Mouse (Mus musculus): ENCODE results near the gene Tpcn1. TPM values are rescaled to one million over a fixed set of nuclear protein-coding genes. Genes with fewer than 3 reads are reported as not detected.
A peak's percentile ranks its signal among the peaks of the same experiment; 100 is the strongest.

The Tpcn1 gene
- polyA plus RNA-seq, 1 experiment from 2014 or later, result 17.2 TPM

- Histone ChIP-seq H3K4me1 (replicated peaks) (no peaks in the 10 kb centered on the region), H3K27me3 (no peaks in the 10 kb centered on the region), H3K27ac (no peak overlapping the region), H3K9ac (replicated peaks) (no peak overlapping the region), H3K36me3 (no peaks in the 10 kb centered on the region; the same call in 1 of the 2 replicates), H3K9me3 (no peaks in the 10 kb centered on the region), H3K4me2 (no peak overlapping the region), H3K4me3 (replicated peaks) (no peak overlapping the region)
- ATAC-seq (ENCODE audit: insufficient number of reproducible peaks, insufficient read depth, low FRiP score, low TSS enrichment, low read depth), result no peak
- WGBS, result 32% methylated on average over 5 of the region's 5 CpGs
These were observed 62.7 kb downstream of the Tpcn1 start for GRCm38 (mm10) chr5:120525737-120526136.

GRCm38 (mm10) chr5:120524736-120525135 is 63.7 kb downstream of the Tpcn1 start:
- H3K4me2 ChIP-seq, result no peak overlapping the region
- WGBS, result 98% methylated on average over 2 of the region's 2 CpGs
- H3K9ac ChIP-seq (replicated peaks), result no peak overlapping the region
- H3K4me1 ChIP-seq (replicated peaks), result no peaks in the 10 kb centered on the region
- H3K9me3 ChIP-seq, result no peaks in the 10 kb centered on the region
- H3K4me3 ChIP-seq (replicated peaks), result no peak overlapping the region
- ATAC-seq (ENCODE audit: insufficient number of reproducible peaks, insufficient read depth, low FRiP score, low TSS enrichment, low read depth), result no peak
- H3K36me3 ChIP-seq, result no peaks in the 10 kb centered on the region; the same call in 1 of the 2 replicates
- no peak overlapping the region for H3K27ac ChIP-seq
- no peaks in the 10 kb centered on the region for H3K27me3 ChIP-seq

- Histone ChIP-seq H3K4me3 (replicated peaks) (no peak overlapping the region), H3K9ac (replicated peaks) (no peak overlapping the region), H3K4me2 (no peak overlapping the region), H3K36me3 (no peaks in the 10 kb centered on the region; the same call in 1 of the 2 replicates), H3K9me3 (no peaks in the 10 kb centered on the region), H3K4me1 (replicated peaks) (no peaks in the 10 kb centered on the region), H3K27me3 (no peaks in the 10 kb centered on the region), H3K27ac (no peak overlapping the region)
- 82% methylated on average over 3 of the region's 3 CpGs for WGBS
- ATAC-seq (ENCODE audit: insufficient number of reproducible peaks, insufficient read depth, low FRiP score, low TSS enrichment, low read depth), result no peak
These were observed 65.8 kb downstream of the Tpcn1 start for GRCm38 (mm10) chr5:120522649-120523048.

- no peak overlapping the region for H3K4me2 ChIP-seq
- ATAC-seq (ENCODE audit: insufficient number of reproducible peaks, insufficient read depth, low FRiP score, low TSS enrichment, low read depth), result no peak
- H3K4me3 ChIP-seq (replicated peaks), result no peak overlapping the region
- 62% methylated on average over 9 of the region's 9 CpGs for WGBS
- 0 out of 2 replicates have a peak overlapping the region, but pooled peaks have one; percentile 29 for H3K27ac ChIP-seq
- peaks cover 30% of the 10 kb centered on the region for H3K4me1 ChIP-seq (replicated peaks)
- no peaks in the 10 kb centered on the region for H3K9me3 ChIP-seq
- H3K36me3 ChIP-seq, result no peaks in the 10 kb centered on the region
- 0 out of 2 replicates have a peak, but pooled peaks cover 2% of the 10 kb centered on the region for H3K27me3 ChIP-seq
- H3K9ac ChIP-seq (replicated peaks), result no peak overlapping the region
These were observed 70.9 kb downstream of the Tpcn1 start for GRCm38 (mm10) chr5:120517552-120517951.

- no peak for ATAC-seq (ENCODE audit: insufficient number of reproducible peaks, insufficient read depth, low FRiP score, low TSS enrichment, low read depth)
These were observed 72.1 kb downstream of the Tpcn1 start for GRCm38 (mm10) chr5:120516221-120516984.

GRCm38 (mm10) chr5:120515451-120515850 is 73.0 kb downstream of the Tpcn1 start:
- Histone ChIP-seq H3K4me3 (replicated peaks) (no peak overlapping the region), H3K27me3 (peaks cover 10% of the 10 kb centered on the region), H3K27ac (peak overlapping the region; percentile 66), H3K4me1 (replicated peaks) (peaks cover 42% of the 10 kb centered on the region), H3K9me3 (no peaks in the 10 kb centered on the region), H3K9ac (replicated peaks) (no peak overlapping the region), H3K4me2 (no peak overlapping the region), H3K36me3 (no peaks in the 10 kb centered on the region)
- no peak for ATAC-seq (ENCODE audit: insufficient number of reproducible peaks, insufficient read depth, low FRiP score, low TSS enrichment, low read depth)
- WGBS, result 75% methylated on average over 7 of the region's 7 CpGs

More at GRCm38 (mm10) chr5:120516221-120516984, 72.1 kb downstream of the Tpcn1 start:
- Histone ChIP-seq H3K9ac (replicated peaks) (no peak overlapping the region), H3K9me3 (no peaks in the 10 kb centered on the region), H3K4me3 (replicated peaks) (no peak overlapping the region), H3K27me3 (peaks cover 10% of the 10 kb centered on the region), H3K4me1 (replicated peaks) (peaks cover 35% of the 10 kb centered on the region), H3K4me2 (no peak overlapping the region), H3K27ac (no peak overlapping the region), H3K36me3 (no peaks in the 10 kb centered on the region)
- WGBS, result 52% methylated on average over 15 of the region's 15 CpGs

GRCm38 (mm10) chr5:120514754-120515153 is 73.7 kb downstream of the Tpcn1 start:
- no peak overlapping the region for H3K4me2 ChIP-seq
- peaks cover 42% of the 10 kb centered on the region for H3K4me1 ChIP-seq (replicated peaks)
- no peak overlapping the region; the same call in 1 of the 2 replicates for H3K9ac ChIP-seq (replicated peaks)
- ATAC-seq (ENCODE audit: insufficient number of reproducible peaks, insufficient read depth, low FRiP score, low TSS enrichment, low read depth), result no peak
- no peaks in the 10 kb centered on the region for H3K9me3 ChIP-seq
- no peak overlapping the region for H3K4me3 ChIP-seq (replicated peaks)
- peak overlapping the region; percentile 66 for H3K27ac ChIP-seq
- WGBS, result 9% methylated on average over 4 of the region's 4 CpGs
- H3K27me3 ChIP-seq, result peaks cover 10% of the 10 kb centered on the region
- H3K36me3 ChIP-seq, result no peaks in the 10 kb centered on the region

GRCm38 (mm10) chr5:120514031-120514677 is 74.3 kb downstream of the Tpcn1 start:
- peaks cover 42% of the 10 kb centered on the region for H3K4me1 ChIP-seq (replicated peaks)
- H3K9me3 ChIP-seq, result no peaks in the 10 kb centered on the region
- no peak overlapping the region for H3K9ac ChIP-seq (replicated peaks)
- ATAC-seq (ENCODE audit: insufficient number of reproducible peaks, insufficient read depth, low FRiP score, low TSS enrichment, low read depth), result no peak
- H3K27ac ChIP-seq, result peak overlapping the region; percentile 66
- 52% methylated on average over 9 of the region's 9 CpGs for WGBS
- H3K4me2 ChIP-seq, result no peak overlapping the region
- H3K4me3 ChIP-seq (replicated peaks), result no peak overlapping the region
- peaks cover 10% of the 10 kb centered on the region for H3K27me3 ChIP-seq
- no peaks in the 10 kb centered on the region for H3K36me3 ChIP-seq

GRCm38 (mm10) chr5:120512911-120513555 is 75.4 kb downstream of the Tpcn1 start:
- no peak for ATAC-seq (ENCODE audit: insufficient number of reproducible peaks, insufficient read depth, low FRiP score, low TSS enrichment, low read depth)
- WGBS, result 42% methylated on average over 15 of the region's 15 CpGs
- no peak overlapping the region for H3K4me2 ChIP-seq
- no peak overlapping the region for H3K9ac ChIP-seq (replicated peaks)
- H3K27me3 ChIP-seq, result peaks cover 10% of the 10 kb centered on the region
- peaks cover 42% of the 10 kb centered on the region for H3K4me1 ChIP-seq (replicated peaks)
- no peaks in the 10 kb centered on the region for H3K36me3 ChIP-seq
- no peak overlapping the region for H3K27ac ChIP-seq
- no peak overlapping the region for H3K4me3 ChIP-seq (replicated peaks)
- H3K9me3 ChIP-seq, result no peaks in the 10 kb centered on the region

- ATAC-seq (ENCODE audit: insufficient number of reproducible peaks, insufficient read depth, low FRiP score, low TSS enrichment, low read depth), result no peak
- Histone ChIP-seq H3K9me3 (no peaks in the 10 kb centered on the region), H3K27ac (no peak overlapping the region), H3K4me3 (replicated peaks) (peak overlapping the region; percentile 51), H3K36me3 (no peaks in the 10 kb centered on the region), H3K4me1 (replicated peaks) (peaks cover 42% of the 10 kb centered on the region), H3K4me2 (peak overlapping the region; percentile 69), H3K9ac (replicated peaks) (peak overlapping the region; percentile 44; the same call in 1 of the 2 replicates), H3K27me3 (peaks cover 10% of the 10 kb centered on the region)
- 30% methylated on average over 14 of the region's 14 CpGs for WGBS
These were observed 76.7 kb downstream of the Tpcn1 start for GRCm38 (mm10) chr5:120511643-120512220.

All from limb, embryonic 12.5 days (tissue).